Mouse (Mus musculus) testis, adult 2 months (tissue): Measurements from ENCODE around the gene Supt6. TPM values are rescaled to one million over a fixed set of nuclear protein-coding genes. Genes with fewer than 3 reads are reported as not detected.
"Not testable (repeated sequence)": the region's sequence is repeated elsewhere in the genome, so short reads cannot be mapped to it uniquely, and the experiment has no call there.

Experiments
- H3K27ac ChIP-seq: fragments of 200-500 bp; 2 replicates; pipeline ENCODE4 v1.5.1; 2012; ENCODE audit warnings: low read depth, low read length; ENCODE audit not compliant: control insufficient read depth, insufficient read depth
- H3K27me3 ChIP-seq: fragments of 200-500 bp; 2 replicates; pipeline ENCODE4 v1.6.1; 2012; ENCODE audit warnings: mild to moderate bottlenecking, low read length, moderate library complexity; ENCODE audit not compliant: control insufficient read depth, insufficient read depth
- H3K36me3 ChIP-seq: fragments of 200-500 bp; 2 replicates; pipeline ENCODE4 v1.6.1; 2012; ENCODE audit warnings: mild to moderate bottlenecking, low read length; ENCODE audit not compliant: control insufficient read depth, insufficient read depth
- H3K4me1 ChIP-seq: fragments of 200-500 bp; 2 replicates; pipeline ENCODE4 v1.6.1; 2012; ENCODE audit warnings: low read length; ENCODE audit not compliant: control insufficient read depth, insufficient read depth
- H3K4me3 ChIP-seq: fragments of 200-500 bp; 2 replicates; pipeline ENCODE4 v1.5.1; 2012; ENCODE audit warnings: low read depth, mild to moderate bottlenecking, low read length, moderate library complexity, mixed read lengths; ENCODE audit not compliant: control insufficient read depth
- CTCF ChIP-seq: fragments of 200-500 bp; IDR thresholded peaks from 2 replicates; pipeline ENCODE4 v1.5.1; 2012; ENCODE audit warnings: low read depth, mild to moderate bottlenecking, inconsistent platforms, low read length, moderate library complexity; ENCODE audit not compliant: control insufficient read depth, insufficient read depth, insufficient replicate concordance
- POLR2A ChIP-seq: fragments of 200-500 bp; IDR thresholded peaks from 2 replicates; pipeline ENCODE4 v1.6.1; 2012; ENCODE audit warnings: low read depth, mild to moderate bottlenecking, inconsistent platforms, low read length, moderate library complexity; ENCODE audit not compliant: control insufficient read depth
- polyA plus RNA-seq: library from polyadenylated mRNA; depleted of rRNA; stranded (reverse); fragments of >200 nt; gene quantifications from 2 replicates; pipeline ENCODE4 v1.2.3, GENCODE M21; 2012

Gene Supt6
- polyA plus RNA-seq, 1 experiment = 22.2 TPM

DNA sequence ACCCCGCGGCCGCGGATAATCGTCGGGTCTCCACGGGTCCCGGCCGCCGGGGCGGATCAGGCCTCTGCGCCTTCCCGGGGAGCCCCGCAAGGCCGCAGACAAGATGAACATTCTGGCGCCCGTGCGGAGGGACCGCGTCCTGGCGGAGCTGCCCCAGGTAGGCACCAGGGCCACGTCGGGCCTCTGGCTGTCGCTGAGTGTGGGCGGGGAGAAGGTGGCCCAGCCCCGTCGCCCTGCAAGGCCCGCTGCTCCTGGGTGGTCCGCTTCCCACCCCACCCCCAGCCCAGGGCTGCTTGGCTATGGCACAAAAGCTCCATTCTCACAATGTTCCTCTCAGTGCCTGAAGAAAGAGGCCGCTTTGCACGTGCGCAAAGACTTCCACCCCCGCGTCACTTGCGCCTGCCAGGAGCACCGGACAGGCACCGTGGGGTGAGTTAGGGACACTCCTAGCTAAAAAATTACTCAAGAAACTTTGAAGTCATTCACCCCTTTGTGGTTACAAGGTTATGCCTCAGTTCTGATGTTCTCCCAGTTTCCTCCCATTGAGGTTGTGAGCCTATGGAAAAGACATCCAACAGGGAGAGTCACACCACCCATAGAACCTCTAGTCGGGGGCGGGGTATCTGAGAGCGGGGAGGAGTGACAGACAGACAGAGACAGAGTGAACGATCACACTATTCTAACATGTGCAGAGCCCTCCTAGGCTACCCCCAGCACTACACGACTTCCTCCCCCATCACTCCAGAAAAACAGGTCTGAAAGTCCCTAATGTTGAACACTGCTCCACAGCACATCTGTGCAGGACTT, 56.4 kb downstream of the Supt6 start:
- TF ChIP-seq CTCF (no peak), POLR2A (no peak)
- H3K4me3 ChIP-seq = peak overlapping the region; percentile 82
- no peaks in the 10 kb centered on the region for H3K27me3 ChIP-seq
- H3K4me1 ChIP-seq = peaks cover 6% of the 10 kb centered on the region
- H3K27ac ChIP-seq = peak overlapping the region; percentile 81
- H3K36me3 ChIP-seq = no peaks in the 10 kb centered on the region

DNA sequence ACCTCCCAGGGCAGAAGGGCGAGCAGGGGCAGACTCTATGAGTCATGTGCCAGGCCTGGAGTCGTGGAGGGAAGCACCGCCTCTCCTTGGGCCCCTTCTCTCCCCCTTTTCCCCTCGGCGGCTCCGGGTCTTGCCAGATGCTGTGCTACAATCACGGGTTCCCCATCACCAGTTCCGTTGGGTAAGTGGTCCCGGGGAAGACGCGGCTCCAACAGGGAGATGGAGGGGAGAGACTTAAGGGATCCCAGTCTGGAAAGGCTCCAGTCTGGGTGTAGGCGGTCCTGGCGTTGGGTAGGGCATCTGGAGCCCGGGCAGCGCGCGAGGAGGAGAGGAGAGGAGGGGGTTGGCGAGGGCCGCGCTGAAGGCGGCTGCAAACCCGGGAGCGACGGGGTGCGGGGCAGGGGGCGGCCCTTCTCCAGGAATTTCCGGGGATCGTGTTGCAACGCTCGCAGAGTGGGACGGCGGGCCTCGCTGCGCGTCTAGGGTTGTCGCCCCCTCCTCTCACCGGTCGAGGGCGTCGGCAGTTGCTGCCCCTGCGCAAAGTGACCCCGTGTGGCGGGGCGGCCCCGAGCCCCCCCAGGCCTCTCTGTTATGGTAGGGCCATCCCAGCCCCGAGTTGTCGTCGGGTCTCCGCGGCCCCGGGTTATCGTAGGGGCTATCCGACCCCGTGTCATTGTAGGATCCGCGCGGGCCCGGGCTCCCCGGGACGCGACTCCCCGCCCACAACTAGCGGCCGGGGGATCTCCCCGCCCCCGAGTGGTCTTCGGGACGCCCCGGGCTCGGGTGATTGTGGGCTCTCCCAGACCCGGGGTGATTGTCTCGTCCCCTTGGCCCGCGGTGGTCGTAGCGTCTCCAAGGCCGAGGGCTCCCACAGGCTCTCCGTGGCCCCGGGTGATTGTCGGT, 57.2 kb downstream of the Supt6 start, which contains the start of gene Rab34:
TSS of gene Rab34 (plus strand) at position 100 of the 903 bp plus-strand sequence.
- H3K27me3 ChIP-seq = no peaks in the 10 kb centered on the region
- TF ChIP-seq POLR2A = peak; percentile 43; the same call in 1 of the 2 replicates
- TF ChIP-seq CTCF = no peak
- H3K4me1 ChIP-seq = peaks cover 6% of the 10 kb centered on the region
- peak within 1 kb of the TSS; percentile 82 for H3K4me3 ChIP-seq
- H3K27ac ChIP-seq = peak within 1 kb of the TSS; percentile 81
- no peaks in the 10 kb centered on the region for H3K36me3 ChIP-seq

DNA sequence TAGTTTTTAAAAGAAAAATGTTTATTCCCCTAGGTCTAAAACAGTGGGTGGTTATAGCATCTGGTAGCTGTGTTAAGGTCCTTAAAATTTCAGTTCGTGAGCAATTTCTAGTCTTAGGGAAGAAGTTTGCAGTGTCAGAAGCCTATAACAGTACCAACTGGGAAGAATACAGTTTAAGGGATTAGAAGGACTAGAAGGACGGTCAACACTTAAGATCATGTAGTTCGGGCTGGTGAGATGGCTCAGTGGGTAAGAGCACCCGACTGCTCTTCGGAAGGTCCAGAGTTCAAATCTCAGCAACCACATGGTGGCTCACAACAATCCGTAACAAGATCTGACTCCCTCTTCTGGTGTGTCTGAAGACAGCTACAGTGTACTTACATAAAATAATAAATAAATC, 61.1 kb downstream of the Supt6 start:
- not testable (repeated sequence) for H3K4me3 ChIP-seq, H3K36me3 ChIP-seq, H3K27ac ChIP-seq, H3K27me3 ChIP-seq, H3K4me1 ChIP-seq

DNA sequence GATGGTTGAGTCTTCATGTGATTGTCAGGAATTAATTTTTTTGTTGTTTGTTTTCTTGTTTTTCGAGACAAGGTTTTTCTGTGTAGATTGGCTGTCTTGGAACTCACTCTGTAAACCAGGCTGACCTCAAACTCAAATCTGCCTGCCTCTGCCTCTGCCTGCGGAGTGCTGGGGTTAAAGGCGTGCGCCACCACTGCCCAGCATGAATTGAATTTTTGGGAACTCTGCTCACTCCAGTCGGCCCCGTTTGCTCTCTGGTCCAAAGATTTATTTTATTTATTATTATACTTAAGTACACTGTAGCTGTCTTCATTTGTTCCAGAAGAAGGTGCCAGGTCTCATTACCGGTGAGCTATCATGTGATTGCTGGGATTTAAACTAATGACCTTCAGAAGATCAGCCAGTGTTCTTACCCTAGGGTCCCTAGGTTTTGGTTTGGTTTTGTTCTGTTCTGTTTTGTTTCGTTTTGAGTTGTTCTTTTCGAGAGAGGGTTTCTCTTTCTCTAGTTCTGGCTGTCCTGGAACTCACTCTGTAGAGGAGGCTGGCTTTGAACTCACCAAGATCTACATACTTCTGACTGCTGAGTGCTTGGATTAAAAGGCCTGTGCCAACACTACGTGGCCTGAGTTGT, 61.8 kb downstream of the Supt6 start:
- H3K4me1 ChIP-seq = peaks cover 10% of the 10 kb centered on the region
- H3K27me3 ChIP-seq = no peaks in the 10 kb centered on the region
- no peak overlapping the region for H3K4me3 ChIP-seq
- TF ChIP-seq POLR2A (no peak), CTCF (no peak)
- peaks cover 1% of the 10 kb centered on the region for H3K36me3 ChIP-seq
- H3K27ac ChIP-seq = peak overlapping the region; percentile 44; the same call in 1 of the 2 replicates

DNA sequence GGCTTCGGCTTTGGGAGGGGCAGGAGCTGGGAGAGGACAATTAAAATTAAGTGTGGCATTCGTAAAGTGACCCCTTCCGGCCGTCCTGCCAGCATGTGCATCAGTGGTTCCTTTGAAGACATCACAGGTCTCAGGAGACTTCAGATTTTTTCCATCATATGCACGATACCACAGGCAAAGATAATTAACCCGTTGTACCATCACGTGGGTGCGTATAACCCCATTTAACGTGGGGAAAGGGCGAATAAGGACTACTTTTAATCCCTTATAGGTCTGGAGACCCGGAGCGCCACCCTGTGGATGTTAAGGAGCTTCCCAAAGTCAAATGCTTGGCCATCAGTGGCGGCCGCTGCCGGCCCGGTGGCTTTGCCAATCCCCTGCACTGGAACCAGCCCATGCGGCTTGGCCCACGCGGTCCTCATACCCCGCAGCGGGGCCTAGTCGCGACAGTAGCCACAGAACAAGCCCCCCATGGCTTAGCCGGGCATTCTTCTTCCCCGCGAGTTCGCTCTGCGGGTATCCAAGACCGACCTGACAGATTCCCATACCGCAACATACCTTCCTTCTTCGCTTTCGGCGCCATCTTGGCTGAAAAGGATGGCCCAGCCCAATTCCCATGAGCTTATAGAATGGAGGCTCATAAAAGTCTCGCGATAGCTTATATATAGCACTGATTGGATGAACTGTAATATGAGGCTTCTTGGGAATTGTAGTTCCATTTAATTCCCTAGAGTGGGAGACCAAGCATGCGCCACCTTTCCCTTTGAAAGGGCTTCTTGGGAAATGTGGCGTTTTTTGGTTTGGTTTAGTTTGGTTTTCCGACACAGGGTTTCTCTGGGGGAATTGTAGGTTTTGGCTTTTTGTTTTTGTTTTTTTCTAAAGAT, 62.6 kb downstream of the Supt6 start, which contains the start of gene Rpl23a:
TSS of gene Rpl23a (minus strand) at position 624 of the 884 bp plus-strand sequence.
- H3K27me3 ChIP-seq = no peaks in the 10 kb centered on the region
- peaks cover 11% of the 10 kb centered on the region for H3K4me1 ChIP-seq
- H3K27ac ChIP-seq = peak within 1 kb of the TSS; percentile 96
- TF ChIP-seq POLR2A (peak; percentile 74), CTCF (no peak)
- peak within 1 kb of the TSS; percentile 100 for H3K4me3 ChIP-seq
- H3K36me3 ChIP-seq = peaks cover 1% of the 10 kb centered on the region

DNA sequence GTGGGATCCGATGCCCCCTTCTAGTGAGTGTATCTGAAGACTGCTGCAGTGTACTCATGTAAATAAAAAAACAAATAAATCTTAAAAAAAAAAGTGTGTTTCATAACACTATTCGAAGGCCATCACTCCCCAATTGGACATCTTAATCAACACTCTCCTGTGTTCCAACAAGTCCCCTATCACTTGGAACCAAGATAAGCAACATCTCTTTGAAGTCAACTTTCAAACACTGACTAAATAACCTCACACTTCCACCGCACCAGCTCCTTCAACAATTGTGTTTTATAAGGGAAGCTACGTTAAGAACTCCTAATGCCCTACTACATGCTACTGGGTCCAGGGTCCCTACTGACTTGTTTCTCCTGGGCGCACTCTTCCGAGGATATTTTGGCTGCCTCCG, 63.3 kb downstream of the Supt6 start:
- H3K27ac ChIP-seq = no peak overlapping the region

More for the DNA sequence above, 63.3 kb downstream of the Supt6 start:
- TF ChIP-seq POLR2A (no peak), CTCF (no peak)
- Histone ChIP-seq H3K4me3 (peak overlapping the region; percentile 100), H3K4me1 (peaks cover 16% of the 10 kb centered on the region), H3K36me3 (peaks cover 1% of the 10 kb centered on the region), H3K27me3 (no peaks in the 10 kb centered on the region)
